Mouse (Mus musculus) liver, embryonic 14.5 days (tissue): ENCODE results near the gene Adra2b. TPM values are rescaled to one million over a fixed set of nuclear protein-coding genes. Genes with fewer than 3 reads are reported as not detected.

Experiments
- ATAC-seq: fragments of 200-750 bp; cut with Nextera tagmentation; 2 replicates; pipeline ENCODE4 v1.8.0; 2017; ENCODE audit warnings: moderate number of reproducible peaks, mild to moderate bottlenecking, moderate library complexity; ENCODE audit not compliant: insufficient read depth
- DNase-seq, 3 experiments: peaks; one replicate each; pipeline ENCODE4 v3.0.0-alpha.2; 2012 to 2013; ENCODE audit warnings: low read depth in 3 of 3, low spot score in 3 of 3
- H3K27ac ChIP-seq: fragments of 300-500 bp; sonication (generic); 2 replicates; pipeline ENCODE4 v1.5.1; 2014; ENCODE audit warnings: moderate library complexity, mild to moderate bottlenecking, control low read depth, inconsistent platforms
- H3K27me3 ChIP-seq: fragments of 300-500 bp; sonication (generic); 2 replicates; pipeline ENCODE4 v1.6.1; 2014; ENCODE audit warnings: mild to moderate bottlenecking, low read length, moderate library complexity; ENCODE audit not compliant: control insufficient read depth, insufficient read depth
- H3K36me3 ChIP-seq: fragments of 300-500 bp; sonication (generic); replicated peaks from 2 replicates; pipeline ENCODE4 v1.6.1; 2014; ENCODE audit warnings: low read depth; ENCODE audit not compliant: control insufficient read depth, insufficient read depth
- H3K4me1 ChIP-seq, 2 experiments: fragments of 200-500 bp in 1 of 2; fragments of 300-500 bp in 1 of 2; sonication (generic) in 1 of 2; replicated peaks; 2 replicates each; pipeline ENCODE4 v1.6.1; 2012 to 2014; ENCODE audit warnings: antibody characterized with exemption in 1 of 2, inconsistent platforms in 1 of 2, low read length in 1 of 2; ENCODE audit not compliant: control insufficient read depth in 2 of 2, insufficient read depth in 2 of 2
- H3K4me2 ChIP-seq: fragments of 300-500 bp; sonication (generic); 2 replicates; pipeline ENCODE4 v1.6.1; 2014; ENCODE audit warnings: low read depth, mild to moderate bottlenecking, control low read depth, moderate library complexity
- H3K4me3 ChIP-seq, 2 experiments: fragments of 200-500 bp in 1 of 2; fragments of 300-500 bp in 1 of 2; sonication (generic) in 1 of 2; 2 replicates each; pipeline ENCODE4 v1.5.1; 2012 to 2014; ENCODE audit warnings: low read depth in 2 of 2, low read length in 2 of 2, mild to moderate bottlenecking in 2 of 2, control low read depth in 1 of 2, inconsistent platforms in 1 of 2, moderate library complexity in 1 of 2; ENCODE audit not compliant: insufficient read depth in 1 of 2
- H3K9ac ChIP-seq: fragments of 300-500 bp; sonication (generic); replicated peaks from 2 replicates; pipeline ENCODE4 v1.6.1; 2014; ENCODE audit warnings: mild to moderate bottlenecking, control low read depth, moderate library complexity
- H3K9me3 ChIP-seq: fragments of 300-500 bp; sonication (generic); 2 replicates; pipeline ENCODE4 v1.6.1; 2016; ENCODE audit warnings: low read length, mixed read lengths; ENCODE audit not compliant: control insufficient read depth
- CTCF ChIP-seq: IDR thresholded peaks from 2 replicates; pipeline ENCODE4 v1.5.1; 2016; ENCODE audit warnings: antibody characterized with exemption, low read depth, control low read depth
- EP300 ChIP-seq: IDR thresholded peaks from 2 replicates; pipeline ENCODE4 v1.6.1; 2016; ENCODE audit warnings: antibody characterized with exemption, low read depth
- WGBS: fragments of 180-500 bp; shearing (Covaris S2); extraction: QIAGEN DNeasy Blood & Tissue Kit; methylation state at CpG from one replicate; pipeline ENCODE4 v1.1.7; 2014; ENCODE audit not compliant: insufficient replicate concordance; 5-methylcytosine and 5-hydroxymethylcytosine counted together
- polyA plus RNA-seq, 2 experiments: library from polyadenylated mRNA; depleted of rRNA in 1 of 2; stranded (reverse) in 1 of 2; unstranded in 1 of 2; fragments of >200 nt; fragmentation: Nextera tagmentation in 1 of 2; extraction: Ambion mirVana in 1 of 2; gene quantifications; 2 replicates each; pipeline versions ENCODE4 v1.2.1 to v1.2.3; 2012 to 2014

Gene Adra2b
- polyA plus RNA-seq, 2 experiments: 13.2 to 20.0 TPM

DNA sequence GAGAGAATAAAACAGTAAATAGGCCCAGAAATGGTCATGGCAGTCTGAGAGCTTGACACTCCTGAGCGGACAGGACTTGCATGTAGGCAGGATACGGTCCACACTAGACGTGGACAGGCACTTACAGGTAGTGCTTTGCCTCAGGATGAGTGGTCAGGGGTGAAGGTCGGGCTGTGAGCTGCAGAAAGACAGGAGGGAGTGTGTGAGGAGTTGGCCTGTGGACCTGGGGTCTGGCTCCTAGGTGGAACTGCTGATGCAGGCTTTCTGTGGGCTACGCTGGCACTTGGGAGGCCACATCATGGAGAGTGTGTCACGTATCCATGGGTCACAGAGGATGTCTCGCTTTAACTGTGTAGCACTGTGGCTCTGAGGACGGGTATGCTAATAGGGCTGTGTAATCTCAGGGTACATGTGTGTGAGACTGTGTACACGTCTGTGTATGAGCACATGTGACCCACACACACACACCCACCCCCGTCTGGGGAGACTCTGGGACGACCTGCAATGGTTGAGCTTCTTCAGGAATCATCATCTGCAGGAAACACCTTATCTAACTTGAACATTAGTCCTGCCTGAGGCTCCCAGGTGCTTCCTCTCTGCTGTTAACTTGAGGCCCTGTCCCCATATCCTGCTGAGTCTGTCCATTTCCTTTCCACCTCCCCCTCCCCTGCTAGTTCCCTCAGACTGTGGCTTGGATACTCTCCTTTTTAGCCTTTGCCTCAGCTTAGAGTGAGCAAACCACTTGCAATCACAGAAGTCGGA lies 34.7 kb upstream of the Adra2b start:
- no peak overlapping the region for H3K4me3 ChIP-seq
- H3K9ac ChIP-seq: no peak overlapping the region
- DNase-seq: no peak
- 26% methylated on average over 12 of the region's 12 CpGs for WGBS
- no peaks in the 10 kb centered on the region for H3K27me3 ChIP-seq
- H3K9me3 ChIP-seq: no peaks in the 10 kb centered on the region
- peaks cover 0 to 15% of the 10 kb centered on the region in 2 experiments; a peak in 2 of 4 replicates for H3K4me1 ChIP-seq
- H3K4me2 ChIP-seq: no peak overlapping the region
- peak; percentile 67 for ATAC-seq
- TF ChIP-seq CTCF (no peak), EP300 (peak; percentile 36)
- no peaks in the 10 kb centered on the region for H3K36me3 ChIP-seq
- H3K27ac ChIP-seq: no peak overlapping the region

DNA sequence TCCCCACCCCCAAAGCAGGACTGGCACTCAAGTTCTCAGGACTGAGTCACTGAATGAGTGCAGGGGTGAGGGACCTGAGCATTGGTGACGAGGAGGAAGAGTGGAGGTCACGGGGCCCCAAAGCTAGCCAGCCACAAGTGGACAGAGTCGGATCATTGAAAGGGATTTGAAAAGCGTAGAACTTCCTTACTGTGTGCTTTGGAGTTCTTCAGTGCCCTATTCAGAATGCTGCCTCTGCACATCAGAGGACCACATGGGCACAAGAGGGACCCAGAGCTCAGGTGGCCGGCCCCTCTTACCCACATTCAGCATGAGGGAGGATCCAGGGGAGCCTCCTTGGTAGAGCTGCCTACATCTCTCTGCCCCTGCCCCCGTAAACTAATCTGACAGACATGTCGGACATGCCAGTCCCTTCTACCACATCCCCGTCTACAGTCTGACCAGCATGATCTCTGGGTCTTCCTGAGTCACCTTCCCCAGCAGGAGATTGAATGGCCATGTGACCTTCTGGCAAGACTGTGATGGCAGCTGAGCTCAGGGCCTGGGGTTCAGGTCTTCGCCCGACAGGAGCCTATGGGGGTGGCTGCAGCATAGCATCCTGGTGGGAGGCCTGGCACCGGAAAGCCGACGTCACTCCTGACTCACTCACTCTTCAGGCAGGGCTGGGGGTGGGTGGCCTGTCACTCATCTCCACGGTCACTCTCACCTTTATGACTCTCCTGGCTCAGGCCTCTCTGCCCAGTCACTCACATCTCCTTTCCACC lies 30.0 kb upstream of the Adra2b start:
- Histone ChIP-seq H3K9me3 (no peaks in the 10 kb centered on the region), H3K27ac (no peak overlapping the region), H3K4me3 (no peak overlapping the region), H3K4me1 (peaks cover 0 to 20% of the 10 kb centered on the region in 2 experiments; a peak in 3 of 4 replicates), H3K4me2 (no peak overlapping the region), H3K9ac (no peak overlapping the region), H3K36me3 (no peaks in the 10 kb centered on the region), H3K27me3 (peaks cover 11% of the 10 kb centered on the region)
- ATAC-seq: no peak
- DNase-seq: no peak
- WGBS: 50% methylated on average over 14 of the region's 14 CpGs
- TF ChIP-seq EP300 (no peak), CTCF (no peak)

DNA sequence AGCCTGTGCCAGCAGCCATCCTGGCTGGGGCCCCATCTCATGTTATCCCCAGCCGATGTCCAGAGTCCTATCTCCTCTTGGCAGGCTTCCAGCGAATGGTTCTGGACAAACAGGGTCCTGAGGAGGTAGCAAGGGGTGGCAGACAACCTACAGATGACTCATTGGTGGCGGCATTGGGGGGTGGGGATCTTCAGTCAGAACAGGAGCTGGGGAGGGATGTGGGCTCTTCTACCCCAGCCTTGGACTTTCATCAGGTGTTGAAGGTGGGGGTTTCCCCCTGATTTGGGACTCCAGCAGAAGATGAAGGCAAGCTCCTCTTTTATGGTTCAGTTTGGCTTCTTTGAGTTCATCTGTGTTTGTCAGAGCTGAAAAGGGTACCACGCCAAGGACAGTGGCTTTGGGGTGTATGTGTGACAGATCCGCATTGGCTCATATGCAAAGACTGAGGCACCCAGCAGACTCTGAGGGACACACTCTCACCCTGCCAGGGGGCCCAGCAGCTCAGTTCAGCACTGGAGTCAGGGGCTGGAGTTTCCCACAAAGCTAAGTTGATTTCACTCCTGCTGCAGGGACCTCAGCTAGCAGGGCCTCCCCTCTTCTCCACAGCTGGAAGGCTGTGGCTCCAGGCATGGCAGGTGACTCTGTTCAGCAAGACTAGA lies 28.9 kb upstream of the Adra2b start:
- no peak for DNase-seq
- peaks cover 11% of the 10 kb centered on the region for H3K27me3 ChIP-seq
- H3K36me3 ChIP-seq: no peaks in the 10 kb centered on the region
- TF ChIP-seq EP300 (no peak), CTCF (no peak)
- H3K9me3 ChIP-seq: no peaks in the 10 kb centered on the region
- WGBS: 41% methylated on average over 5 of the region's 5 CpGs
- ATAC-seq: no peak
- H3K4me2 ChIP-seq: no peak overlapping the region
- H3K4me1 ChIP-seq: peaks cover 0 to 10% of the 10 kb centered on the region in 2 experiments; a peak in 3 of 4 replicates
- no peak overlapping the region for H3K4me3 ChIP-seq
- H3K9ac ChIP-seq: no peak overlapping the region
- no peak overlapping the region for H3K27ac ChIP-seq

DNA sequence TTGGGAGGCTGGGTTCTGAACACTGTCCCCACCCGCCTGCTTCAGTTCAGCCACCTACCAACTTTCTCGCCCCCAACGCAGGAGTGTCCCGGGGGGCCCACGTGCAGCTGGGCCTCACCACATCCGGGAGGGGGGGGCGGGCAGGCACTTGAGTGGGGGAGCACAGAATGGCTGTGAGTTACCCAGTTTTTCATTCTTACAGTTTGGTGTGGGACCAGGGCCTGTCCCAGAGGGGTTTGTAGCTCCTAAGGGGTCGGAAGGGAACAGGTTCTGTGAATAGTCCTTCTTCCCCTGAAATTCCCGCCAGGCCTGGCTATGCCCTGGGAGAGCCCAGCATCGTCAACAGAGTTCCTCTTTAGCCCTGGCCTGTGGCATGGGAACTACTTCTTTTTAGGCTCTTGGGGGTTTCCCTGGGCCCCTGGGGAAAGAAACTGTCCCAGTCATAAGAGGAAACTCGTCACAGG lies 27.9 kb upstream of the Adra2b start:
- Histone ChIP-seq H3K9ac (no peak overlapping the region), H3K27me3 (peaks cover 11% of the 10 kb centered on the region), H3K4me1 (peaks cover 0 to 10% of the 10 kb centered on the region in 2 experiments; a peak in 3 of 4 replicates), H3K27ac (no peak overlapping the region), H3K9me3 (no peaks in the 10 kb centered on the region), H3K36me3 (no peaks in the 10 kb centered on the region), H3K4me2 (peak overlapping the region; percentile 67; the same call in 1 of the 2 replicates), H3K4me3 (no peak overlapping the region)
- DNase-seq: no peak
- TF ChIP-seq CTCF (no peak), EP300 (no peak)
- no peak for ATAC-seq
- 17% methylated on average over 11 of the region's 11 CpGs for WGBS
